Mouse (Mus musculus) stomach, postnatal 0 days (tissue): ENCODE results near the gene C1galt1c1.

Source experiments
- CTCF ChIP-seq: IDR thresholded peaks from 2 replicates; pipeline ENCODE4 v1.5.1; 2016; ENCODE audit warnings: antibody characterized with exemption, low read depth, mild to moderate bottlenecking, moderate library complexity
- EP300 ChIP-seq: optimal IDR thresholded peaks from 2 replicates; pipeline ENCODE3; 2016; ENCODE audit warnings: antibody characterized with exemption

- TF ChIP-seq EP300 (no peak), CTCF (no peak)
These were observed 53.7 kb downstream of the C1galt1c1 start for GRCm38 (mm10) chrX:38581140-38581539.
